Mouse (Mus musculus) retina, postnatal 7 days (tissue): ENCODE results near the gene Gramd1b.

ENCODE experiments used
- DNase-seq: peaks from one replicate; pipeline ENCODE4 v3.0.0-alpha.2; 2012; ENCODE audit warnings: low read depth, low spot score

The Gramd1b gene

GRCm38 (mm10) chr9:40269103-40269861, 261.9 kb downstream of the Gramd1b start, which contains the start of gene Scn3b:
TSS of gene Scn3b (plus strand) at chr9:40269217.
- peak; percentile 35 for DNase-seq

DNA sequence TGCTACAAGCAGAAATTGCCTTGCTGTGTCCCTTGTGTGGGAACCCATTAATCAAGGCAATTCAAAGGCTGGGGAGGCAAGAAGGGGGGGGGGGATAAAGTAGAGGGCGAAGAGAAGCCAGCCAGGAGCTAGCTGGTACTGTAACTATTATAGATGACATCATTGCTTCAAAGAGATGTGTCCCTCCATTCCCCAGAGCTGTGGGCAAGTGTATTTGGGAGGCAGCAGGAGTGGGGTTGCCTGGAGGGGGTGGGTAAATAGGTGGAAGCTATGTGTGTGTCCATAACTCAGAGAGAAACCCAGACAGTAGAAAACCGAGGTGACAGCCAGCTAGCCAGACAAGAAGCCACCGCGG, 262.5 kb downstream of the Gramd1b start:
- no peak for DNase-seq

DNA sequence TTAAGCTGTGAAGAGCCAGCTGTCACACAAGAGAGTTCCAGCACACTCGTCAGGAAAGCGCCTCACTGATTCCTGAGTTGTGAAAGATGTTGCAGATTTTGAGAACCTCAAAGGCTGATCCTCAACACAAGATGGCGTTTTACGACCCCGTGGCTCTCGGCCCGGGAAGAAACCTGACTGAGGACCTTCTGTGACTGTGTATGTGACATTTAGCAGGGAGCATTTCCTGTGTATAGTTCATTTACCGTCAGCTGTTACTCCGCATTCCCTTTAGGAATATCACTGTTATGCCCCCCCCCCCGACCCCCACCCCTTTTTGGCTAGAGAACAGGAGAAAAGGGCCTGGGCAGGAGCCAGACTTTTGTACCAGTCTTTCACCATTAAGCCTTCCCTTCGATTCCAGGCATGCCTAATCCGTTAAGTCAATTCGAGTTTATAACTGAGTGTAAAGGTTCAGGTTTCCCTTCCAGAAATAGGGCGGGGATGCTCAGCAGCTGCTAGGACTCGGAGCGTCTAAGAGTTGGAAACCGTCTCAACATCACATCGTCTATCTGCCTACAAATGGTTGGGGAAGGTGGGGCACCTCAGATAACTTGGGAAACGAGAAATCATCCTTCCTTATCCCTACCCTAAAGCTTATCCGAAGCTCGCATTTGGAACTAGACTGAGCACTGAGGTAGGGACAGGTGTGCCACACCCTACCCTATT, 263.0 kb downstream of the Gramd1b start:
- DNase-seq, result no peak

DNA sequence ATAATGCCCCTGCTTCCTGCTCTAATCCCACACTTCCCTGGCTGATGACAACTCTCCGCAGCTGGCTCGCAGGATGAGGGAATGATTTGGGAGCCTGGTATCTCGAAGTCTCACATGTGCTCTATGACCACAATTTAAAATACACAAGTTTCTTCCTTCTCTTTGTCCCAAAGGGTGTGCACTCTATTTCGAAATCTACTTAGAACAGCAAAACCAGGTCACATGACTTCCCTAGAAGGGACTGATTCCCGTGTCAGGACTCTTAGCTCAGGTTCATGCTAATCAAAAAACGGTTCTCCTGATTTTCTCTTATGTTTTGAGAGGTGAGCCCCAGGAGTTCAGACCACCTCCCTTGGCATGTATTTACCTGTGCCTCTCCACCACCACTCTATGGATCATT, 267.3 kb downstream of the Gramd1b start:
- DNase-seq, result no peak

DNA sequence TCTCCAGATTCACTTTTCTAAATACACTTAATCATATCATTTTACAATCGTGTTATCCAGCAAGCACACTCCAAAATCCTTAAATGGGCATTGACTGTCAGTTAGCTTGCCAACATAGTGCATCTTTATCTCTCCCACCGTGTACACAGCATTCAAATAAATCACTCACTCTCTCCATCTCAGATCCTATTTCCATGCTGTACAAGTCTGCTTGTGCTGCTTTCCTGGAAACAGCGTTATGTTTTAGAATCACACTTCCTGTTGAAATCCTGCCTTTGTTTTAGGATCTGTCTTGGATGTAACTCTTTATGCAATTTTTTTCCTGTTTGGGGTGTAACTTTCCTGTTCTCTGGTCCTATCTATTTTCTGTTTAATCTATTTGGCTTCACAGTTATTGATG, 278.7 kb downstream of the Gramd1b start:
- no peak for DNase-seq

DNA sequence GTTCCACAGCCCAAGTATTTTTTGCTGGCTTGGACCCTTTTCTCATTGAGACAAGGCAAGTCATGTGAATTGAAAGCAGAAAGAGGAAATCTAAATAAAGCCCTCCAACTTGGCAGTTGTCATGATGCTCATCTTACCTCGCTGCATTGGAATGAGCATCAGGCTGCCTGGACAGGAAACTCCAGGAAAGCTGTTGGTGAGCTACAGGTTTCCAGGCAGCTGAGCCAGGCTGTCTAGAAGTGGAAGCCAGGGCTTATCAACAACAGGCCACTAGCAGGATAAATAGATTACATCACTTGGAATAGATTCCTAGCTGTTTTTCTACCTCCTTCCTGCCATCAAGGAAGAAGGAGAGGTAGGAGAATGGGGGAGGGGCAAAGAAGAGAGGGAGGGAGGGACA, 282.1 kb downstream of the Gramd1b start:
- DNase-seq, result no peak

GRCm38 (mm10) chr9:40246702-40247101, 284.5 kb downstream of the Gramd1b start:
- DNase-seq, result no peak

GRCm38 (mm10) chr9:40245974-40246665, 285.1 kb downstream of the Gramd1b start:
- no peak for DNase-seq

- no peak for DNase-seq
These were observed 285.7 kb downstream of the Gramd1b start for GRCm38 (mm10) chr9:40245466-40245865.
